Comparison of ENCODE assay signal across 26 mouse cellular contexts in genomic region chr1:185279288-185279687, GRCm38 (mm10). TPM values are rescaled to one million over a fixed set of nuclear protein-coding genes. Genes with fewer than 3 reads are reported as not detected.
DNase-seq lines count a peak whose midpoint lies in the region; ATAC-seq and TF ChIP-seq lines count a peak whose summit lies in the region.
"Had no signal": no experiment of that assay in that cellular context is flagged by ENCODE, and none has a peak within 500 bp of the region (broad histone marks: within the 10 kb centered on the region; RNA-seq: fewer than 3 reads in every experiment).

No protein-coding gene starts in this region.

- H3K4me3 ChIP-seq in forebrain, embryonic 11.5 days (ENCODE audit: low read depth, low read length) = no peak overlapping the region
- no peak overlapping the region for H3K4me3 ChIP-seq in forebrain, embryonic 16.5 days (replicated peaks; ENCODE audit: low read length)
- H3K4me3 ChIP-seq in lung, postnatal 0 days (ENCODE audit: low read depth, low read length) = no peak overlapping the region
- no peak overlapping the region for H3K4me3 ChIP-seq in lung, adult 2 months (replicated peaks; ENCODE audit: extremely low read depth, low read depth, low read length)
- H3K4me3 ChIP-seq: embryonic facial prominence, embryonic 15.5 days; erythroblast, embryonic 14.5 days; forebrain, embryonic 10.5 days; forebrain, embryonic 15.5 days; heart, embryonic 12.5 days; hindbrain, embryonic 12.5 days had no signal

- no peak for TF ChIP-seq CTCF in lung, postnatal 0 days (IDR thresholded peaks at IDR 0.05)
- no peak for TF ChIP-seq CTCF in lung, adult 2 months (IDR thresholded peaks at IDR 0.05; ENCODE audit: insufficient read depth, low read length)

- H3K9ac ChIP-seq in forebrain, embryonic 11.5 days (ENCODE audit: low read length) = no peak overlapping the region
- no peak overlapping the region for H3K9ac ChIP-seq in forebrain, embryonic 16.5 days (replicated peaks; ENCODE audit: low read depth, low read length)
- no peak overlapping the region for H3K9ac ChIP-seq in lung, postnatal 0 days (replicated peaks; ENCODE audit: low read depth)
- H3K9ac ChIP-seq: embryonic facial prominence, embryonic 15.5 days; forebrain, embryonic 15.5 days; heart, embryonic 12.5 days; hindbrain, embryonic 12.5 days had no signal

- H3K27ac ChIP-seq in forebrain, embryonic 11.5 days (ENCODE audit: low read depth, low read length) = no peak overlapping the region
- H3K27ac ChIP-seq in forebrain, embryonic 16.5 days (ENCODE audit: low read length) = no peak overlapping the region
- H3K27ac ChIP-seq in lung, postnatal 0 days (ENCODE audit: low read length) = no peak overlapping the region
- H3K27ac ChIP-seq: embryonic facial prominence, embryonic 15.5 days; forebrain, embryonic 10.5 days; forebrain, embryonic 15.5 days; hindbrain, embryonic 12.5 days had no signal

- H3K4me1 ChIP-seq in forebrain, embryonic 11.5 days (replicated peaks; ENCODE audit: control insufficient read depth, insufficient read depth, low read length) = no peaks in the 10 kb centered on the region
- H3K4me1 ChIP-seq in forebrain, embryonic 16.5 days (replicated peaks; ENCODE audit: control insufficient read depth, insufficient read depth, low read length) = 0 out of 2 replicates have a peak, but pooled peaks cover 2% of the 10 kb centered on the region
- H3K4me1 ChIP-seq in lung, postnatal 0 days (ENCODE audit: insufficient read depth, low read depth, low read length) = no peaks in the 10 kb centered on the region
- no peaks in the 10 kb centered on the region for H3K4me1 ChIP-seq in lung, adult 2 months (ENCODE audit: control insufficient read depth, insufficient read depth, low read length)
- H3K4me1 ChIP-seq: forebrain, embryonic 10.5 days; hindbrain, embryonic 12.5 days had no signal

- H3K9me3 ChIP-seq in forebrain, embryonic 11.5 days (ENCODE audit: control insufficient read depth, low read length) = no peaks in the 10 kb centered on the region
- no peaks in the 10 kb centered on the region for H3K9me3 ChIP-seq in forebrain, embryonic 16.5 days (ENCODE audit: control insufficient read depth, low read length)
- no peaks in the 10 kb centered on the region for H3K9me3 ChIP-seq in lung, postnatal 0 days (ENCODE audit: low read length)
- H3K9me3 ChIP-seq: embryonic facial prominence, embryonic 15.5 days; forebrain, embryonic 10.5 days; forebrain, embryonic 15.5 days; G1E; heart, embryonic 12.5 days; hindbrain, embryonic 12.5 days had no signal

- no peak overlapping the region for H3K4me2 ChIP-seq in forebrain, embryonic 11.5 days (ENCODE audit: low read depth, low read length, severe bottlenecking)
- H3K4me2 ChIP-seq in forebrain, embryonic 16.5 days (ENCODE audit: low read length) = no peak overlapping the region
- no peak overlapping the region for H3K4me2 ChIP-seq in lung, postnatal 0 days (replicated peaks; ENCODE audit: low read depth, low read length)
- H3K4me2 ChIP-seq: embryonic facial prominence, embryonic 15.5 days; forebrain, embryonic 15.5 days; heart, embryonic 12.5 days; hindbrain, embryonic 12.5 days had no signal

- TF ChIP-seq EP300 in lung, postnatal 0 days (IDR thresholded peaks at IDR 0.05) = no peak

- H3K36me3 ChIP-seq in forebrain, embryonic 11.5 days (ENCODE audit: control insufficient read depth, insufficient read depth, low read length) = no peaks in the 10 kb centered on the region; the same call in 1 of the 2 replicates
- H3K36me3 ChIP-seq in forebrain, embryonic 16.5 days (ENCODE audit: control insufficient read depth, insufficient read depth) = peaks cover 40% of the 10 kb centered on the region
- peaks cover 42% of the 10 kb centered on the region for H3K36me3 ChIP-seq in lung, postnatal 0 days (ENCODE audit: insufficient read depth, low read length)

- no peaks in the 10 kb centered on the region for H3K27me3 ChIP-seq in forebrain, embryonic 11.5 days (ENCODE audit: control insufficient read depth, insufficient read depth, low read length)
- H3K27me3 ChIP-seq in forebrain, embryonic 16.5 days (replicated peaks; ENCODE audit: control insufficient read depth, insufficient read depth, low read length) = no peaks in the 10 kb centered on the region
- H3K27me3 ChIP-seq in lung, postnatal 0 days (replicated peaks; ENCODE audit: insufficient read depth, low read length) = no peaks in the 10 kb centered on the region
- H3K27me3 ChIP-seq: embryonic facial prominence, embryonic 15.5 days; forebrain, embryonic 15.5 days; heart, embryonic 12.5 days; hindbrain, embryonic 12.5 days had no signal

- ATAC-seq in forebrain, embryonic 11.5 days (replicated peaks; ENCODE audit: low FRiP score) = no peak
- no peak for ATAC-seq in forebrain, embryonic 16.5 days
- 0 out of 2 replicates have a peak, but pooled peaks have one; percentile 7 for ATAC-seq in lung, postnatal 0 days
- ATAC-seq: CD4-positive, CD25-positive, alpha-beta regulatory T cell, adult 4 months; forebrain, embryonic 15.5 days; hindbrain, embryonic 16.5 days; inflammation-experienced regulatory T-cells, adult 6 months had no signal

- WGBS in forebrain, embryonic 11.5 days = 93% methylated on average over 9 of the region's 9 CpGs
- WGBS in forebrain, embryonic 16.5 days = 87% methylated on average over 9 of the region's 9 CpGs
- WGBS in lung, postnatal 0 days = 56% methylated on average over 9 of the region's 9 CpGs
- 66% methylated on average over 9 of the region's 9 CpGs for WGBS in lung, adult 2 months

- peak; percentile 53 to 76 for DNase-seq in adrenal gland, adult (ENCODE audit: inconsistent age in 2 of 2, low spot score in 1 of 2)
- no peak for DNase-seq in adrenal gland, postnatal 14 days
- peak; percentile 27 for DNase-seq in forebrain, embryonic 11.5 days (ENCODE audit: low spot score)
- peak; percentile 21 to 22 for DNase-seq in heart, postnatal 10 days
- DNase-seq in heart, adult 9 months (ENCODE audit: low spot score in 2 of 2) = no peak
- no peak for DNase-seq in lung, postnatal 0 days (ENCODE audit: low spot score)
- no peak for DNase-seq in lung, adult 2 months
- DNase-seq: B cell, adult 2 months; cerebellum, adult 11 months; cerebellum, adult 8-10 months; cerebellum, postnatal 14 days; embryo, embryonic 11 days; heart, adult 18-20 months; heart, postnatal 4 days; kidney, adult 18-20 months had no signal

- TF ChIP-seq POLR2A in lung, adult 2 months (IDR thresholded peaks at IDR 0.05; ENCODE audit: borderline replicate concordance, extremely low read depth, low read depth, low read length) = no peak

- intact Hi-C loops in heart, postnatal 10 days (cut with DNase I) = no loop called here

RNA-seq across cellular contexts. Expression of gene Iars2, which starts 49.9 kb away (rescaled TPM):
- total RNA-seq in adrenal gland, postnatal 14 days (2021) = 97.7 and 99.4 TPM in 2 replicates
- 29.8 and 31.5 TPM in 2 replicates for polyA plus RNA-seq in forebrain, embryonic 11.5 days (2014; fragmentation: Nextera tagmentation; extraction: Ambion mirVana)
- polyA plus RNA-seq in forebrain, embryonic 16.5 days (2015; fragmentation: Nextera tagmentation; extraction: Ambion mirVana) = 18.2 and 23.6 TPM in 2 replicates
- 10 to 100 TPM; 72.1 to 72.3 TPM for total RNA-seq in heart, postnatal 10 days (2021)
- polyA plus RNA-seq in lung, postnatal 0 days (2015; fragmentation: Nextera tagmentation; extraction: Ambion mirVana) = 22.1 and 22.3 TPM in 2 replicates
- polyA plus RNA-seq in lung, adult 2 months (2012; rRNA removed) = 21.6 and 24.0 TPM in 2 replicates

RNA-seq across cellular contexts. Expression of gene Bpnt1, which starts 52.7 kb away (rescaled TPM):
- 75.1 and 87.3 TPM in 2 replicates for total RNA-seq in adrenal gland, postnatal 14 days (2021)
- polyA plus RNA-seq in forebrain, embryonic 11.5 days (2014; fragmentation: Nextera tagmentation; extraction: Ambion mirVana) = 31.8 and 33.1 TPM in 2 replicates
- polyA plus RNA-seq in forebrain, embryonic 16.5 days (2015; fragmentation: Nextera tagmentation; extraction: Ambion mirVana) = 33.9 and 43.2 TPM in 2 replicates
- total RNA-seq in heart, postnatal 10 days (2021) = 10 to 100 TPM; 30.6 to 32.6 TPM
- polyA plus RNA-seq in lung, postnatal 0 days (2015; fragmentation: Nextera tagmentation; extraction: Ambion mirVana) = 30.5 and 32.6 TPM in 2 replicates
- 40.4 and 45.1 TPM in 2 replicates for polyA plus RNA-seq in lung, adult 2 months (2012; rRNA removed)

Comparison
In these comparisons a context has a peak if more than half of its experiments do, and no peak if none do; other contexts are left out.
1. DNase-seq: peak in adrenal gland, adult (2 of 2), forebrain, embryonic 11.5 days (single experiment) and heart, postnatal 10 days (2 of 2); none in adrenal gland, postnatal 14 days (single experiment), heart, adult 9 months (0 of 2), lung, postnatal 0 days (single experiment) and lung, adult 2 months (single experiment).